Comparison of ENCODE assay signal across 15 mouse cellular contexts in the genomic region with DNA sequence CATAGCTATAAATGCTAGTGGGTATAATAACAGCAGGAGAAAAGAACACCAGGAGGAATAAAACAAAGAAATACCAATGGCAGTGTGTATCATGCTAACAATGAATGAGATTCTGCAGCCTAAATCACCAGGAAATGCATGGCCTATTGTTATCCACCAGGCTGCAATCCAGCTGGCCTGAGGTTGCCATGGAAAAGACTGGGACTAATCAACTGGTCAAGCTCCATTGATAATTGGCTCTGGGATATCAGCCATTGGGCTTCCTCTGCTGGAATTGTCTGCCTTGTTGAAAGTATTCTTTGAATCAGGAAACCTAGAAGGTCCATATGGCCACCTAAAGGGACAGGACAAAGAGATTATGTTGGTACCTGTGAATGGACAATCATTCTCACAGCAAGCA.
DNase-seq lines count a peak whose midpoint lies in the region; ATAC-seq and TF ChIP-seq lines count a peak whose summit lies in the region.
"Had no signal": no experiment of that assay in that cellular context is flagged by ENCODE, and none has a peak within 500 bp of the region (broad histone marks: within the 10 kb centered on the region; RNA-seq: fewer than 3 reads in every experiment).

No protein-coding gene starts in this region.

- TF ChIP-seq POLR2A in cerebellum, adult 2 months (IDR thresholded peaks at IDR 0.05; ENCODE audit: borderline replicate concordance, insufficient read depth, low read length): no peak

- peak; percentile 89 for ATAC-seq in forebrain, embryonic 11.5 days (replicated peaks; ENCODE audit: low FRiP score)
- ATAC-seq in hindbrain, embryonic 16.5 days: peak; percentile 81
- ATAC-seq in neural tube, embryonic 15.5 days (ENCODE audit: low FRiP score): peak; percentile 63; the same call in 1 of the 2 replicates
- ATAC-seq in intestine, embryonic 16.5 days: no peak
- ATAC-seq in monocyte, adult 5-6 weeks (replicated peaks; ENCODE audit: insufficient number of reproducible peaks, low FRiP score, low TSS enrichment, poor library complexity, severe bottlenecking): no peak

- no peaks in the 10 kb centered on the region for H3K36me3 ChIP-seq in forebrain, embryonic 11.5 days (ENCODE audit: control insufficient read depth, insufficient read depth, low read length)
- H3K36me3 ChIP-seq in hindbrain, embryonic 16.5 days (ENCODE audit: control insufficient read depth, insufficient read depth, low read length): no peaks in the 10 kb centered on the region
- no peaks in the 10 kb centered on the region for H3K36me3 ChIP-seq in neural tube, embryonic 15.5 days
- H3K36me3 ChIP-seq in intestine, embryonic 16.5 days (ENCODE audit: control insufficient read depth, insufficient read depth, low read length): no peaks in the 10 kb centered on the region
- H3K36me3 ChIP-seq: limb, embryonic 13.5 days had no signal

- H3K27me3 ChIP-seq in cerebellum, adult 2 months (ENCODE audit: control insufficient read depth, insufficient read depth, low read length): no peaks in the 10 kb centered on the region
- H3K27me3 ChIP-seq in forebrain, embryonic 11.5 days (ENCODE audit: control insufficient read depth, insufficient read depth, low read length): no peaks in the 10 kb centered on the region
- H3K27me3 ChIP-seq in hindbrain, embryonic 16.5 days (replicated peaks; ENCODE audit: control insufficient read depth, insufficient read depth, low read length): no peaks in the 10 kb centered on the region
- no peaks in the 10 kb centered on the region for H3K27me3 ChIP-seq in neural tube, embryonic 15.5 days (replicated peaks)
- H3K27me3 ChIP-seq in intestine, embryonic 16.5 days (replicated peaks; ENCODE audit: control insufficient read depth, insufficient read depth, low read length): no peaks in the 10 kb centered on the region
- H3K27me3 ChIP-seq: limb, embryonic 13.5 days had no signal

- no peak overlapping the region for H3K27ac ChIP-seq in cerebellum, adult 2 months (ENCODE audit: insufficient read depth, low read length)
- H3K27ac ChIP-seq in forebrain, embryonic 11.5 days (ENCODE audit: low read depth, low read length): no peak overlapping the region
- no peak overlapping the region for H3K27ac ChIP-seq in hindbrain, embryonic 16.5 days (ENCODE audit: low read depth, low read length)
- H3K27ac ChIP-seq in neural tube, embryonic 15.5 days (replicated peaks): no peak overlapping the region
- no peak overlapping the region for H3K27ac ChIP-seq in intestine, embryonic 16.5 days (ENCODE audit: low read length)
- H3K27ac ChIP-seq: limb, embryonic 13.5 days; stomach, postnatal 0 days had no signal

- no peaks in the 10 kb centered on the region for H3K9me3 ChIP-seq in forebrain, embryonic 11.5 days (ENCODE audit: control insufficient read depth, low read length)
- H3K9me3 ChIP-seq in hindbrain, embryonic 16.5 days (ENCODE audit: control insufficient read depth, low read length): no peaks in the 10 kb centered on the region
- H3K9me3 ChIP-seq in neural tube, embryonic 15.5 days (replicated peaks): no peaks in the 10 kb centered on the region
- no peaks in the 10 kb centered on the region for H3K9me3 ChIP-seq in intestine, embryonic 16.5 days (ENCODE audit: control insufficient read depth, low read length)
- H3K9me3 ChIP-seq: limb, embryonic 13.5 days had no signal

- H3K4me2 ChIP-seq in forebrain, embryonic 11.5 days (ENCODE audit: low read depth, low read length, severe bottlenecking): no peak overlapping the region
- H3K4me2 ChIP-seq in hindbrain, embryonic 16.5 days (ENCODE audit: low read length): no peak overlapping the region
- H3K4me2 ChIP-seq in neural tube, embryonic 15.5 days: no peak overlapping the region
- no peak overlapping the region for H3K4me2 ChIP-seq in intestine, embryonic 16.5 days (ENCODE audit: low read depth, low read length)
- H3K4me2 ChIP-seq: limb, embryonic 13.5 days had no signal

- H3K4me3 ChIP-seq in cerebellum, adult 2 months (replicated peaks; ENCODE audit: insufficient read depth, low read depth, low read length): no peak overlapping the region
- no peak overlapping the region for H3K4me3 ChIP-seq in forebrain, embryonic 11.5 days (ENCODE audit: low read depth, low read length)
- H3K4me3 ChIP-seq in hindbrain, embryonic 16.5 days (ENCODE audit: low read length): no peak overlapping the region
- H3K4me3 ChIP-seq in neural tube, embryonic 15.5 days (replicated peaks): no peak overlapping the region
- no peak overlapping the region for H3K4me3 ChIP-seq in intestine, embryonic 16.5 days (ENCODE audit: low read length)
- H3K4me3 ChIP-seq: limb, embryonic 13.5 days had no signal

- no peak overlapping the region for H3K9ac ChIP-seq in forebrain, embryonic 11.5 days (ENCODE audit: low read length)
- no peak overlapping the region for H3K9ac ChIP-seq in hindbrain, embryonic 16.5 days (ENCODE audit: low read depth, low read length)
- H3K9ac ChIP-seq in neural tube, embryonic 15.5 days (replicated peaks): no peak overlapping the region
- no peak overlapping the region for H3K9ac ChIP-seq in intestine, embryonic 16.5 days (ENCODE audit: low read depth, low read length)
- H3K9ac ChIP-seq: limb, embryonic 13.5 days had no signal

- H3K4me1 ChIP-seq in cerebellum, adult 2 months (ENCODE audit: control insufficient read depth, insufficient read depth, low read length): no peaks in the 10 kb centered on the region
- no peaks in the 10 kb centered on the region for H3K4me1 ChIP-seq in forebrain, embryonic 11.5 days (replicated peaks; ENCODE audit: control insufficient read depth, insufficient read depth, low read length)
- H3K4me1 ChIP-seq in hindbrain, embryonic 16.5 days (ENCODE audit: control insufficient read depth, insufficient read depth, low read depth, low read length): peaks cover 3% of the 10 kb centered on the region; the same call in 1 of the 2 replicates
- peaks cover 5% of the 10 kb centered on the region; the same call in 1 of the 2 replicates for H3K4me1 ChIP-seq in neural tube, embryonic 15.5 days
- H3K4me1 ChIP-seq in intestine, embryonic 16.5 days (ENCODE audit: control insufficient read depth, insufficient read depth, low read length): no peaks in the 10 kb centered on the region
- H3K4me1 ChIP-seq: limb, embryonic 13.5 days had no signal

- peak; percentile 4 to 7 for DNase-seq in cerebellum, postnatal 14 days
- no peak for DNase-seq in cerebellum, adult 2 months
- peak; percentile 57 for DNase-seq in forebrain, embryonic 11.5 days (ENCODE audit: low spot score)
- DNase-seq in left cerebral cortex, adult 9 months (ENCODE audit: low spot score in 2 of 2): no peak
- DNase-seq: cerebellum, adult 9-11 months; gastrocnemius, postnatal 14 days; heart, postnatal 10 days; kidney, adult 11 months; lung, adult 18-20 months had no signal

- TF ChIP-seq CTCF in cerebellum, adult 2 months (IDR thresholded peaks at IDR 0.05; ENCODE audit: borderline replicate concordance, insufficient read depth, low read depth, low read length): no peak

Comparison
In these comparisons a context has a peak if more than half of its experiments do, and no peak if none do; other contexts are left out.
1. DNase-seq: peak in cerebellum, postnatal 14 days (2 of 2) and forebrain, embryonic 11.5 days (single experiment); none in cerebellum, adult 2 months (0 of 2) and left cerebral cortex, adult 9 months (0 of 2).
2. ATAC-seq: peak in forebrain, embryonic 11.5 days (single experiment), hindbrain, embryonic 16.5 days (single experiment) and neural tube, embryonic 15.5 days (single experiment); none in intestine, embryonic 16.5 days (single experiment) and monocyte, adult 5-6 weeks (single experiment).